In the genomic region with DNA sequence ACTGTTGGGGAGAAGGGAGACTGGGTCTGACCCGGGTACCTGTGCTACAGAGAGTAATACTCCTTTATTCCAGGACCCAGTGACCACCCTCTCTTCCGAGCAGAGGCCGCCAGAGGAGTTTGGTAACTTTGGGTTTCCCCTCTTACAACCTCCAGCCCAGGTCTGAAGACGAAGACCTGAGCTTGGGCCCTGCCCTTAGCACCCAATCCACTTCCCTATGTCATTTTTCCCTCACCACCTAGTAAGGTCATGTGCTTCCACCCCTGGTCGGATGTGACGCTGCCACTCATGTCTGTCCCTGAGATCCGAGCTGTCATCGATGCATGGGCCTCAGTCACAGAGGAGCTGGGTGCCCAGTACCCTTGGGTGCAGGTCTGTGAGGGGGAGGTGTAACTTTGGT, we compare ENCODE assay signal across 8 mouse cellular contexts. TPM values are rescaled to one million over a fixed set of nuclear protein-coding genes. Genes with fewer than 3 reads are reported as not detected.
DNase-seq lines count a peak whose midpoint lies in the region; ATAC-seq lines count a peak whose summit lies in the region.

No protein-coding gene starts in this region.

- WGBS in kidney, embryonic 15.5 days: 77% methylated on average over 8 of the region's 8 CpGs
- 81% methylated on average over 8 of the region's 8 CpGs for WGBS in embryonic facial prominence, embryonic 10.5 days
- WGBS in hindbrain, embryonic 13.5 days: 78% methylated on average over 8 of the region's 8 CpGs
- WGBS in midbrain, embryonic 15.5 days: 78% methylated on average over 8 of the region's 8 CpGs

- peaks cover 52% of the 10 kb centered on the region for H3K4me1 ChIP-seq in kidney, embryonic 15.5 days
- H3K4me1 ChIP-seq in embryonic facial prominence, embryonic 10.5 days: peaks cover 44% of the 10 kb centered on the region
- H3K4me1 ChIP-seq in hindbrain, embryonic 13.5 days (replicated peaks): peaks cover 32% of the 10 kb centered on the region
- H3K4me1 ChIP-seq in midbrain, embryonic 15.5 days: peaks cover 24% of the 10 kb centered on the region

- no peak for DNase-seq in kidney, postnatal 14 days
- no peak for DNase-seq in embryonic facial prominence, embryonic 10.5 days (ENCODE audit: low spot score)
- no peak for DNase-seq in B cell, adult 2 months
- no peak for DNase-seq in right cerebral cortex, adult 18-20 months
- no peak for DNase-seq in ovary, postnatal 10 days (ENCODE audit: low spot score)

- H3K4me2 ChIP-seq in kidney, embryonic 15.5 days: peak overlapping the region; percentile 90
- peak overlapping the region; percentile 97 for H3K4me2 ChIP-seq in hindbrain, embryonic 13.5 days
- peak overlapping the region; percentile 80 for H3K4me2 ChIP-seq in midbrain, embryonic 15.5 days

- ATAC-seq in kidney, embryonic 15.5 days (replicated peaks; ENCODE audit: low FRiP score): no peak
- ATAC-seq in hindbrain, embryonic 13.5 days (ENCODE audit: low FRiP score): 0 out of 2 replicates have a peak, but pooled peaks have one; percentile 1
- peak; percentile 4; the same call in 1 of the 2 replicates for ATAC-seq in midbrain, embryonic 15.5 days (replicated peaks)

- no peaks in the 10 kb centered on the region for H3K27me3 ChIP-seq in kidney, embryonic 15.5 days
- no peaks in the 10 kb centered on the region for H3K27me3 ChIP-seq in embryonic facial prominence, embryonic 10.5 days (replicated peaks; ENCODE audit: low read depth, poor library complexity, severe bottlenecking)
- H3K27me3 ChIP-seq in hindbrain, embryonic 13.5 days: 0 out of 2 replicates have a peak, but pooled peaks cover 5% of the 10 kb centered on the region
- H3K27me3 ChIP-seq in midbrain, embryonic 15.5 days (replicated peaks): peaks cover 3% of the 10 kb centered on the region; the same call in 1 of the 2 replicates

- H3K27ac ChIP-seq in kidney, embryonic 15.5 days: peak overlapping the region; percentile 95
- H3K27ac ChIP-seq in embryonic facial prominence, embryonic 10.5 days (replicated peaks): peak overlapping the region; percentile 88
- H3K27ac ChIP-seq in hindbrain, embryonic 13.5 days: 0 out of 2 replicates have a peak overlapping the region, but pooled peaks have one; percentile 87
- H3K27ac ChIP-seq in midbrain, embryonic 15.5 days: no peak overlapping the region

- H3K9ac ChIP-seq in kidney, embryonic 15.5 days: peak overlapping the region; percentile 74; the same call in 1 of the 2 replicates
- H3K9ac ChIP-seq in hindbrain, embryonic 13.5 days: peak overlapping the region; percentile 85
- H3K9ac ChIP-seq in midbrain, embryonic 15.5 days: peak overlapping the region; percentile 66

- H3K4me3 ChIP-seq in kidney, embryonic 15.5 days (replicated peaks): peak overlapping the region; percentile 69
- peak overlapping the region; percentile 76 for H3K4me3 ChIP-seq in embryonic facial prominence, embryonic 10.5 days
- H3K4me3 ChIP-seq in hindbrain, embryonic 13.5 days: peak overlapping the region; percentile 72
- H3K4me3 ChIP-seq in midbrain, embryonic 15.5 days: peak overlapping the region; percentile 59

- H3K9me3 ChIP-seq in kidney, embryonic 15.5 days (replicated peaks): no peaks in the 10 kb centered on the region
- H3K9me3 ChIP-seq in embryonic facial prominence, embryonic 10.5 days: no peaks in the 10 kb centered on the region
- no peaks in the 10 kb centered on the region for H3K9me3 ChIP-seq in hindbrain, embryonic 13.5 days
- H3K9me3 ChIP-seq in midbrain, embryonic 15.5 days: no peaks in the 10 kb centered on the region

- H3K36me3 ChIP-seq in kidney, embryonic 15.5 days: peaks cover 23% of the 10 kb centered on the region
- peaks cover 19% of the 10 kb centered on the region for H3K36me3 ChIP-seq in embryonic facial prominence, embryonic 10.5 days (replicated peaks)
- peaks cover 7% of the 10 kb centered on the region for H3K36me3 ChIP-seq in hindbrain, embryonic 13.5 days
- H3K36me3 ChIP-seq in midbrain, embryonic 15.5 days (replicated peaks): no peaks in the 10 kb centered on the region

RNA-seq across cellular contexts. Expression of gene Sigmar1, which starts 0.5 kb away (rescaled TPM):
- 79.7 and 87.4 TPM in 2 replicates for polyA plus RNA-seq in kidney, embryonic 15.5 days (2015; fragmentation: Nextera tagmentation; extraction: Ambion mirVana)
- polyA plus RNA-seq in embryonic facial prominence, embryonic 10.5 days (2016; fragmentation: Nextera tagmentation; extraction: Ambion mirVana): 87.6 and 91.5 TPM in 2 replicates
- 58.9 and 62.0 TPM in 2 replicates for polyA plus RNA-seq in hindbrain, embryonic 13.5 days (2015; fragmentation: Nextera tagmentation; extraction: Ambion mirVana)
- 65.7 and 66.0 TPM in 2 replicates for polyA plus RNA-seq in midbrain, embryonic 15.5 days (2015; fragmentation: Nextera tagmentation; extraction: Ambion mirVana)

RNA-seq across cellular contexts. Expression of gene Galt, which starts 1.4 kb away (rescaled TPM):
- 50.7 and 52.5 TPM in 2 replicates for polyA plus RNA-seq in kidney, embryonic 15.5 days (2015; fragmentation: Nextera tagmentation; extraction: Ambion mirVana)
- polyA plus RNA-seq in embryonic facial prominence, embryonic 10.5 days (2016; fragmentation: Nextera tagmentation; extraction: Ambion mirVana): 31.2 and 34.3 TPM in 2 replicates
- 36.6 and 42.8 TPM in 2 replicates for polyA plus RNA-seq in hindbrain, embryonic 13.5 days (2015; fragmentation: Nextera tagmentation; extraction: Ambion mirVana)
- 48.3 and 51.1 TPM in 2 replicates for polyA plus RNA-seq in midbrain, embryonic 15.5 days (2015; fragmentation: Nextera tagmentation; extraction: Ambion mirVana)

RNA-seq across cellular contexts. Expression of gene Ccl27a, which starts 17.6 kb away (rescaled TPM):
- polyA plus RNA-seq in kidney, embryonic 15.5 days (2015; fragmentation: Nextera tagmentation; extraction: Ambion mirVana): 36.5 and 42.4 TPM in 2 replicates
- 41.4 and 43.2 TPM in 2 replicates for polyA plus RNA-seq in embryonic facial prominence, embryonic 10.5 days (2016; fragmentation: Nextera tagmentation; extraction: Ambion mirVana)
- polyA plus RNA-seq in hindbrain, embryonic 13.5 days (2015; fragmentation: Nextera tagmentation; extraction: Ambion mirVana): 256 and 261 TPM in 2 replicates
- polyA plus RNA-seq in midbrain, embryonic 15.5 days (2015; fragmentation: Nextera tagmentation; extraction: Ambion mirVana): 278 and 302 TPM in 2 replicates

RNA-seq across cellular contexts. Expression of gene Arid3c, which starts 25.5 kb away (rescaled TPM):
- polyA plus RNA-seq in kidney, embryonic 15.5 days (2015; fragmentation: Nextera tagmentation; extraction: Ambion mirVana): 0.12 and 0.17 TPM in 2 replicates
- 0.50 and 0.86 TPM in 2 replicates for polyA plus RNA-seq in embryonic facial prominence, embryonic 10.5 days (2016; fragmentation: Nextera tagmentation; extraction: Ambion mirVana)
- 1.1 and 2.2 TPM in 2 replicates for polyA plus RNA-seq in hindbrain, embryonic 13.5 days (2015; fragmentation: Nextera tagmentation; extraction: Ambion mirVana)
- 0.56 and 1.1 TPM in 2 replicates for polyA plus RNA-seq in midbrain, embryonic 15.5 days (2015; fragmentation: Nextera tagmentation; extraction: Ambion mirVana)

RNA-seq across cellular contexts. Expression of gene Dctn3, which starts 33.5 kb away (rescaled TPM):
- 128 and 132 TPM in 2 replicates for polyA plus RNA-seq in kidney, embryonic 15.5 days (2015; fragmentation: Nextera tagmentation; extraction: Ambion mirVana)
- 133 and 140 TPM in 2 replicates for polyA plus RNA-seq in embryonic facial prominence, embryonic 10.5 days (2016; fragmentation: Nextera tagmentation; extraction: Ambion mirVana)
- polyA plus RNA-seq in hindbrain, embryonic 13.5 days (2015; fragmentation: Nextera tagmentation; extraction: Ambion mirVana): 301 and 303 TPM in 2 replicates
- polyA plus RNA-seq in midbrain, embryonic 15.5 days (2015; fragmentation: Nextera tagmentation; extraction: Ambion mirVana): 295 and 308 TPM in 2 replicates
